Mouse (Mus musculus) layer of hippocampus, adult 9-11 months (tissue): ENCODE measurements around the gene Adamts17.
A peak's percentile ranks its signal among the peaks of the same experiment; 100 is the strongest.

Experiments used
- DNase-seq: peaks from one replicate; pipeline ENCODE4 v3.0.0; 2022

The Adamts17 gene

GRCm38 (mm10) chr7:66976371-66976770, 136.8 kb downstream of the Adamts17 start:
- no peak for DNase-seq

- peak; percentile 25 for DNase-seq
Measured at GRCm38 (mm10) chr7:66981591-66981990, 142.1 kb downstream of the Adamts17 start.

GRCm38 (mm10) chr7:66982084-66982483, 142.5 kb downstream of the Adamts17 start:
- DNase-seq = no peak

GRCm38 (mm10) chr7:66987671-66988070, 148.1 kb downstream of the Adamts17 start:
- DNase-seq = no peak

GRCm38 (mm10) chr7:66988441-66988840, 148.9 kb downstream of the Adamts17 start:
- DNase-seq = no peak

- DNase-seq = peak; percentile 35
Measured at GRCm38 (mm10) chr7:66989357-66990045, 150.0 kb downstream of the Adamts17 start.

GRCm38 (mm10) chr7:66998821-66999220, 159.3 kb downstream of the Adamts17 start:
- no peak for DNase-seq

- peak; percentile 68 for DNase-seq
Measured at GRCm38 (mm10) chr7:67003648-67004047, 164.1 kb downstream of the Adamts17 start.

GRCm38 (mm10) chr7:67004220-67004619, 164.7 kb downstream of the Adamts17 start:
- no peak for DNase-seq

- no peak for DNase-seq
Measured at GRCm38 (mm10) chr7:67009841-67010240, 170.3 kb downstream of the Adamts17 start.

- no peak for DNase-seq
Measured at GRCm38 (mm10) chr7:67012011-67012751, 172.6 kb downstream of the Adamts17 start.

- DNase-seq = peak; percentile 42
Measured at GRCm38 (mm10) chr7:67013211-67013895, 173.8 kb downstream of the Adamts17 start.

GRCm38 (mm10) chr7:67019937-67020336, 180.4 kb downstream of the Adamts17 start:
- no peak for DNase-seq

- DNase-seq = no peak
Measured at GRCm38 (mm10) chr7:67026114-67027070, 186.9 kb downstream of the Adamts17 start.

GRCm38 (mm10) chr7:67027216-67027615, 187.7 kb downstream of the Adamts17 start:
- no peak for DNase-seq

- no peak for DNase-seq
Measured at GRCm38 (mm10) chr7:67027696-67028095, 188.2 kb downstream of the Adamts17 start.

GRCm38 (mm10) chr7:67028902-67029301, 189.4 kb downstream of the Adamts17 start:
- DNase-seq = no peak

- no peak for DNase-seq
Measured at GRCm38 (mm10) chr7:67029481-67029880, 189.9 kb downstream of the Adamts17 start.

- DNase-seq = no peak
Measured at GRCm38 (mm10) chr7:67031284-67031683, 191.7 kb downstream of the Adamts17 start.

- no peak for DNase-seq
Measured at GRCm38 (mm10) chr7:67032616-67033015, 193.1 kb downstream of the Adamts17 start.

GRCm38 (mm10) chr7:67034369-67034768, 194.8 kb downstream of the Adamts17 start:
- DNase-seq = no peak

- no peak for DNase-seq
Measured at GRCm38 (mm10) chr7:67035246-67035645, 195.7 kb downstream of the Adamts17 start.

GRCm38 (mm10) chr7:67035661-67036060, 196.1 kb downstream of the Adamts17 start:
- no peak for DNase-seq
